ENCODE assay signal across 15 mouse cellular contexts in genomic region chr6:136898954-136899353, GRCm38 (mm10). TPM values are rescaled to one million over a fixed set of nuclear protein-coding genes. Genes with fewer than 3 reads are reported as not detected.
DNase-seq lines count a peak whose midpoint lies in the region; ATAC-seq lines count a peak whose summit lies in the region.
"Had no signal": no experiment of that assay in that cellular context is flagged by ENCODE, and none has a peak within 500 bp of the region (broad histone marks: within the 10 kb centered on the region; RNA-seq: fewer than 3 reads in every experiment).

No protein-coding gene starts in this region.

- 70% methylated on average over 2 of the region's 2 CpGs for WGBS in kidney, embryonic 16.5 days

- H3K36me3 ChIP-seq in kidney, embryonic 16.5 days (ENCODE audit: insufficient read depth, low read length) = no peaks in the 10 kb centered on the region

- no peaks in the 10 kb centered on the region for H3K9me3 ChIP-seq in kidney, embryonic 16.5 days (ENCODE audit: low read length)
- H3K9me3 ChIP-seq: megakaryocyte, embryonic 14.5 days had no signal

- no peak overlapping the region for H3K9ac ChIP-seq in kidney, embryonic 16.5 days (replicated peaks; ENCODE audit: low read length)
- H3K9ac ChIP-seq: liver, embryonic 14.5 days had no signal

- H3K4me1 ChIP-seq in kidney, embryonic 16.5 days (ENCODE audit: insufficient read depth, low read length) = peaks cover 29% of the 10 kb centered on the region

- no peak overlapping the region for H3K4me2 ChIP-seq in kidney, embryonic 16.5 days (replicated peaks; ENCODE audit: low read depth, low read length)

- H3K27ac ChIP-seq in kidney, embryonic 16.5 days (ENCODE audit: low read length) = peak overlapping the region; percentile 54
- H3K27ac ChIP-seq: liver, embryonic 14.5 days had no signal

- no peak for ATAC-seq in kidney, embryonic 16.5 days (ENCODE audit: low FRiP score, low TSS enrichment)
- ATAC-seq in CD4-positive, CD25-positive, alpha-beta regulatory T cell, adult 4 months = peak; percentile 88
- ATAC-seq in granulocyte monocyte progenitor cell, adult 5-6 weeks (replicated peaks; ENCODE audit: poor library complexity, severe bottlenecking) = peak; percentile 34

- no peak overlapping the region for H3K4me3 ChIP-seq in kidney, embryonic 16.5 days (ENCODE audit: low read length)
- H3K4me3 ChIP-seq: megakaryocyte, embryonic 14.5 days had no signal

- H3K27me3 ChIP-seq in kidney, embryonic 16.5 days (ENCODE audit: insufficient read depth, low read length) = no peaks in the 10 kb centered on the region
- H3K27me3 ChIP-seq: megakaryocyte, embryonic 14.5 days had no signal

- no peak for DNase-seq in kidney, postnatal 4 days
- peak; percentile 9 to 21 for DNase-seq in thymus, postnatal 10 days (ENCODE audit: low spot score in 2 of 2)
- DNase-seq in left cerebral cortex, adult 9 months (ENCODE audit: low spot score in 2 of 2) = no peak
- DNase-seq in right cerebral cortex, postnatal 25 days = no peak
- DNase-seq: cerebellum, adult 2 months; kidney, adult 9 months had no signal

RNA-seq across cellular contexts. Expression of gene Erp27, which starts 23.0 kb away (rescaled TPM):
- 0.22 and 0.23 TPM in 2 replicates for polyA plus RNA-seq in kidney, embryonic 16.5 days (2015; fragmentation: Nextera tagmentation; extraction: Ambion mirVana)
- 1 to 10 TPM; 2.9 to 3.1 TPM for polyA plus RNA-seq in CD4-positive, CD25-positive, alpha-beta regulatory T cell, adult 4 months (2017; shearing (Covaris generic))
- 1.4 TPM in 1 of 2 replicates, not detected in the other for total RNA-seq in granulocyte monocyte progenitor cell, adult 5-6 weeks (2014; fragmentation: Nextera tagmentation)
- 0.77 TPM in 1 of 2 replicates, not detected in the other for total RNA-seq in granulocyte monocyte progenitor cell, adult 5-6 weeks (2017)
- total RNA-seq: left cerebral cortex, postnatal 36 days had no signal
- polyA plus RNA-seq: embryonic facial prominence, embryonic 11.5 days; forebrain, embryonic 11.5 days had no signal

RNA-seq across cellular contexts. Expression of gene Mgp, which starts 23.3 kb away (rescaled TPM):
- polyA plus RNA-seq in kidney, embryonic 16.5 days (2015; fragmentation: Nextera tagmentation; extraction: Ambion mirVana) = 226 and 274 TPM in 2 replicates
- not detected for polyA plus RNA-seq in CD4-positive, CD25-positive, alpha-beta regulatory T cell, adult 4 months (2017; shearing (Covaris generic))
- not detected in 2 replicates for total RNA-seq in granulocyte monocyte progenitor cell, adult 5-6 weeks (2014; fragmentation: Nextera tagmentation)
- not detected in 2 replicates for total RNA-seq in granulocyte monocyte progenitor cell, adult 5-6 weeks (2017)

RNA-seq across cellular contexts. Expression of gene Pde6h, which starts 24.7 kb away (rescaled TPM):
- 0.49 and 0.55 TPM in 2 replicates for polyA plus RNA-seq in kidney, embryonic 16.5 days (2015; fragmentation: Nextera tagmentation; extraction: Ambion mirVana)
- polyA plus RNA-seq in CD4-positive, CD25-positive, alpha-beta regulatory T cell, adult 4 months (2017; shearing (Covaris generic)) = under 1 TPM; 0.05 to 0.10 TPM
- not detected in 2 replicates for total RNA-seq in granulocyte monocyte progenitor cell, adult 5-6 weeks (2014; fragmentation: Nextera tagmentation)
- 0.04 TPM in 1 of 2 replicates, not detected in the other for total RNA-seq in granulocyte monocyte progenitor cell, adult 5-6 weeks (2017)
- polyA plus RNA-seq: embryonic facial prominence, embryonic 11.5 days; forebrain, embryonic 11.5 days; hindbrain, embryonic 11.5 days had no signal

RNA-seq across cellular contexts. Expression of gene Art4, which starts 41.4 kb away (rescaled TPM):
- 5.6 and 6.4 TPM in 2 replicates for polyA plus RNA-seq in kidney, embryonic 16.5 days (2015; fragmentation: Nextera tagmentation; extraction: Ambion mirVana)
- polyA plus RNA-seq in CD4-positive, CD25-positive, alpha-beta regulatory T cell, adult 4 months (2017; shearing (Covaris generic)) = 1 to 10 TPM; 3.7 to 5.7 TPM
- total RNA-seq in granulocyte monocyte progenitor cell, adult 5-6 weeks (2014; fragmentation: Nextera tagmentation) = 0.64 TPM in 1 of 2 replicates, not detected in the other
- total RNA-seq in granulocyte monocyte progenitor cell, adult 5-6 weeks (2017) = 1.2 and 1.6 TPM in 2 replicates
- total RNA-seq: left cerebral cortex, postnatal 36 days had no signal

RNA-seq across cellular contexts. Expression of gene Arhgdib, which starts 42.7 kb away (rescaled TPM):
- 67.6 and 69.5 TPM in 2 replicates for polyA plus RNA-seq in kidney, embryonic 16.5 days (2015; fragmentation: Nextera tagmentation; extraction: Ambion mirVana)
- 1,000 to 10,000 TPM; 2,618 to 2,837 TPM for polyA plus RNA-seq in CD4-positive, CD25-positive, alpha-beta regulatory T cell, adult 4 months (2017; shearing (Covaris generic))
- 1,912 and 2,149 TPM in 2 replicates for total RNA-seq in granulocyte monocyte progenitor cell, adult 5-6 weeks (2014; fragmentation: Nextera tagmentation)
- 1,225 and 1,275 TPM in 2 replicates for total RNA-seq in granulocyte monocyte progenitor cell, adult 5-6 weeks (2017)

Comparison
In these comparisons a context has a peak if more than half of its experiments do, and no peak if none do; other contexts are left out.
1. DNase-seq: peak in thymus, postnatal 10 days (2 of 2); none in kidney, postnatal 4 days (0 of 2), left cerebral cortex, adult 9 months (0 of 2) and right cerebral cortex, postnatal 25 days (single experiment).
2. RNA of gene Mgp, which starts 23.3 kb away (polyA plus RNA-seq): 226 to 274 TPM in kidney, embryonic 16.5 days; not detected in CD4-positive, CD25-positive, alpha-beta regulatory T cell, adult 4 months; every median in the first group is over 100 times any median in the second.